Mouse (Mus musculus): ENCODE results near the gene Grip1. TPM values are rescaled to one million over a fixed set of nuclear protein-coding genes. Genes with fewer than 3 reads are reported as not detected.
A peak's percentile ranks its signal among the peaks of the same experiment; 100 is the strongest.

Grip1 gene
- total RNA-seq, 2 experiments from 2014 or later: 27.6 to 28.9 TPM

DNA sequence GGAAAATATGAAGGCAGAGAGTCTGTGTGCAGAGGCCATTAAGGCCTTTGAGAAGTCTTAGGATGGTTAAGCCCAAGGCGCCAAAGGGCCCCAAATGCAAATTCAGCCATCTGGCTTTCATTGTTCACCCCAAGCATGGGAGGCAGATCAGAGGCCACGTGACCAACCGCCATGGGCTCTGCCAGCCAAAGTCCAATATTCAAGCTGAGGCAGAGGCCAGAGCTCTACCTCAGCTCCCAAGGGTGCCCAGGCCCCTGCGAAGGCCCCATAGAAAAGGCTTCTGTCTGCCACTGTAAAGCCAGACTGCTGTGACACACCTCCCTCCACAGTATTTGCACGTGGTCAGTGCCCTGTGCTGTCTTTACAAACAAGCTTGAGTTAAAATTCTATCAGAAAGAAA lies 158.4 kb downstream of the Grip1 start:
- Histone ChIP-seq H3K4me3 (no peak overlapping the region), H3K27ac (no peak overlapping the region)
- no peak for TF ChIP-seq CTCF (conservative IDR thresholded peaks at IDR 0.05)
- DNase-seq (ENCODE audit: low spot score in 2 of 2): no peak

DNA sequence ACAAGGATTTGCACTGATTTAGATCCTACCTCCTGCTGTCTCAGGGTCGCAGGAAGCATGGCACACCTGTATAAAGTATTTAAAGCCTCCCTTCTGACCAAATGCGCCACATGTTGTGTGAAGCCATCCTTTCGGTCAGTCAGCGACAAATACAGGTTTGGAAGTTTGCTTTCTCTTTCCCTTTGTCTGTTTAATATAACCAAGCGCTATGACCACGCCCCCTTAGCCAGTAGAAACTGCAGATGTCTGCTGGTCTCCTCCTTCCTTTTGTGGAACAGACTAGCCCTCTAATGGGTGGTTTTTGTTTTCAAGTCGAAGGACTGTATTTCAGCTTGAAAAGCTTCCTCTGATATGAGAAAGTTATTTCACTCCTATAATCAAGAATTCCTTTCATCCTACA lies 161.1 kb downstream of the Grip1 start:
- DNase-seq (ENCODE audit: low spot score in 2 of 2): no peak
- TF ChIP-seq CTCF (conservative IDR thresholded peaks at IDR 0.05): no peak
- no peak overlapping the region for H3K27ac ChIP-seq
- no peak overlapping the region for H3K4me3 ChIP-seq

GRCm38 (mm10) chr10:119615240-119615885 lies 161.7 kb downstream of the Grip1 start:
- TF ChIP-seq CTCF (conservative IDR thresholded peaks at IDR 0.05): no peak
- Histone ChIP-seq H3K4me3 (no peak overlapping the region), H3K27ac (no peak overlapping the region)
- peak; percentile 6 to 12 for DNase-seq (ENCODE audit: low spot score in 2 of 2)

GRCm38 (mm10) chr10:119616078-119616477 lies 162.4 kb downstream of the Grip1 start:
- no peak overlapping the region for H3K27ac ChIP-seq
- no peak overlapping the region for H3K4me3 ChIP-seq
- no peak for TF ChIP-seq CTCF (conservative IDR thresholded peaks at IDR 0.05)
- no peak for DNase-seq (ENCODE audit: low spot score in 2 of 2)

DNA sequence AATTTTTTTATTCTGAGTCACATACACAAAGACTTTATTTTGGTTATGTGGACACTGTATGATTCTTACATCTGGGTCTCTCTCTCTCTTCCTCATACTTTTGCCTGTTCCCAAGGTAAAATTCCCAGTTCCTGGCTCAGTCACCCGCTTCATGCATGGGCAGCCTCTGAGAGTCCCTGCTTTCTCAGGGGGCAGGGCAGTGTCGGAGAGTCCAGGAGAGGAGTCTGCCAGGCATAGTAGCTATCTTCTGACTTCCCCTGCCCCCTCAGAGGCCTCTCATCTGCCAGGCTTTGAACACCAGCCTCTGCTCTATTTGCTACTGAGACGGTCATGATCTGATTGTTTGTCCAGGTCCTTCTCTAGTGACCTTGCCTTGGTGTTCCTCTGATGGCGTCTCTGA lies 175.0 kb downstream of the Grip1 start:
- DNase-seq (ENCODE audit: low spot score in 2 of 2): no peak
- Histone ChIP-seq H3K4me3 (no peak overlapping the region), H3K27ac (no peak overlapping the region)
- TF ChIP-seq CTCF (conservative IDR thresholded peaks at IDR 0.05): no peak

- no peak for TF ChIP-seq CTCF (conservative IDR thresholded peaks at IDR 0.05)
- Histone ChIP-seq H3K27ac (no peak overlapping the region), H3K4me3 (no peak overlapping the region)
- no peak for DNase-seq (ENCODE audit: low spot score in 2 of 2)
Measured at GRCm38 (mm10) chr10:119630401-119630800, 176.8 kb downstream of the Grip1 start.

GRCm38 (mm10) chr10:119631966-119632365 lies 178.3 kb downstream of the Grip1 start:
- Histone ChIP-seq H3K4me3 (no peak overlapping the region), H3K27ac (no peak overlapping the region)
- no peak for TF ChIP-seq CTCF (conservative IDR thresholded peaks at IDR 0.05)
- DNase-seq (ENCODE audit: low spot score in 2 of 2): no peak

- no peak for TF ChIP-seq CTCF (conservative IDR thresholded peaks at IDR 0.05)
- Histone ChIP-seq H3K4me3 (no peak overlapping the region), H3K27ac (no peak overlapping the region)
- no peak for DNase-seq (ENCODE audit: low spot score in 2 of 2)
Measured at GRCm38 (mm10) chr10:119634544-119634943, 180.9 kb downstream of the Grip1 start.

DNA sequence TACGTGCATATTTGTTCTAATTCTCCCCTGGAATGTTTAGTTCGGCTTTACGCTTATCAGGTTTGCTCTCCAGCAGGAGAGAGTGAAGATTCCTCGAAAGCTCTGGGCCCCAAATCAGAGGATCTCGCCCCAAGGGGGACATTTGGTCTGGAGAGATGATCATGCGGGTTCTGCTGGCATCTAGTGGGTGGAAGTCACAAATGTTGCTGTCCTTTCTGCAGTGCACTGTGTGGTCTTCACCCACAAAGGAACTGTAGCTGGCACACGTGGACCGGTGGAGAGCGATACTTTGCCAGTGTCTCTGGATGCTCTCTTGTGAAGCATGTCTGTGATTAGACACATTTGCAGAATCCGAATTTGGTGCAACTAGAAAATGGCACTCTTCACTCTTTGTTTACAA lies 186.9 kb downstream of the Grip1 start:
- peak; percentile 58 for TF ChIP-seq CTCF (conservative IDR thresholded peaks at IDR 0.05)
- peak in 1 of 2 experiments; percentile 7 for DNase-seq (ENCODE audit: low spot score in 2 of 2)
- no peak overlapping the region for H3K27ac ChIP-seq
- H3K4me3 ChIP-seq: no peak overlapping the region; the same call in 1 of the 2 replicates

DNA sequence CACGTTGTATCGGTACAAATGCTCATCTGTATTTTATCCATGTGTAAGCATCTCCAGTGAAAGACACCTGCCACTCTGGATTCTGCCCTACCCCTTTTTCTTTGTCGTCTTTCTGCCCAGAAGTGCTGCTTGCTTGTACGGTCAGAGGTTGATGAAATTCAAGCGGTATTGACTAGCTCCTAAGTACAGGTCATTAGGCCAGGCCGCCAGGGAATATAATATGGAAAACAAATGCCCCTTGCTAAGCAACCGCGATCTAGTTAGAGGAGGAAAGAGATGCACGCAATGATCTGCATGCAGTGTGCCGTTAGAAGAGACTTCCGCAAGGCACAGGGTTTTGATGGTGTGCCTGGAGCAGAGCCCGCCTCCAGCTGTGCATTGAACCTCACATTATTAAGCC lies 187.4 kb downstream of the Grip1 start:
- DNase-seq (ENCODE audit: low spot score in 2 of 2): no peak
- no peak for TF ChIP-seq CTCF (conservative IDR thresholded peaks at IDR 0.05)
- no peak overlapping the region; the same call in 1 of the 2 replicates for H3K4me3 ChIP-seq
- H3K27ac ChIP-seq: no peak overlapping the region

GRCm38 (mm10) chr10:119644289-119644688 lies 190.7 kb downstream of the Grip1 start:
- no peak overlapping the region for H3K4me3 ChIP-seq
- H3K27ac ChIP-seq: no peak overlapping the region
- no peak for DNase-seq (ENCODE audit: low spot score in 2 of 2)
- no peak for TF ChIP-seq CTCF (conservative IDR thresholded peaks at IDR 0.05)

DNA sequence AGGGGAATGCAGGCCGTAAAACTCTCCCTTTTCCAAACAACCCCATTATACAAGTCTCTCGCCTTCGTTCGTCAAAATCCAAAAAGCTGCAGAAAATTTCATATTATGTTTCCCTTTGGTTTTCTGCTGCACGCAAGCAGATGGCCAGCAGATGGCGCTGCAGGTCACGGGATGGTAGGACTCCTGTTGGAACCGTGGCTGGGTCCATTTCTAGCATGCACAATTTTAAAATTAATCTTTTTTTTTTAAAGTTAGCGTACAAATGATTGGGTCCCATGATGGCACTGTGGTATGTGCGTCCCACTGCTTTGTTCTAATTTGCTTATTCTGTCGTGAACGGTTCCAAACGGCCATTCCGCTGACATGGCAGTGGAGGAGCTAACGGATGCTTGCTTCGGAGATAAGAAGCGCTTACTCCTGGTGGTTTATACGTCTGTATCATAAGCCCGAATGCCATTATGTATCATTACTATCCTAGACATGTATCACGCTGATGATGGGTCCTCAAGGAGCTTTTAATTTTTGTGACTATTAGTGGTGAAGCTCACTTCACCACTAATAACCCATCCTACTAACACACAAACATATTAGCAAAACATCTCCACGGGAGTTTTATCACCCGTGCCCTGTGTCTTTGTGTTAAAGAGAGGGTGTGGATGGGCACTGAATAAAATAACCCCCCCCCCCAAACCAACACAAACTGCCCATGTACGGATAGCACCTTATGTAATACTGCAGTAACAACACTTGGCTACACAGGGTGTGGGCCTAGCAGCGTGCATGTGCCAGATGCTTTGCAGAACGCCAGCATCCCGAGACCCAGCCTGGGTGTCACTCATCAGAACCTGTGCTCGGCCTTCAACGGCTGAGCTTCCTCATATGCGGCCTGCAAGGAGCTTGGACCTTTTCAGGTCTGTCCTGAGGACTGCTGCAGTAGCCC lies 193.1 kb downstream of the Grip1 start:
- H3K4me3 ChIP-seq: no peak overlapping the region; the same call in 1 of the 2 replicates
- DNase-seq (ENCODE audit: low spot score in 2 of 2): peak; percentile 16 to 75
- peak; percentile 92 for TF ChIP-seq CTCF (conservative IDR thresholded peaks at IDR 0.05)
- H3K27ac ChIP-seq: no peak overlapping the region

DNA sequence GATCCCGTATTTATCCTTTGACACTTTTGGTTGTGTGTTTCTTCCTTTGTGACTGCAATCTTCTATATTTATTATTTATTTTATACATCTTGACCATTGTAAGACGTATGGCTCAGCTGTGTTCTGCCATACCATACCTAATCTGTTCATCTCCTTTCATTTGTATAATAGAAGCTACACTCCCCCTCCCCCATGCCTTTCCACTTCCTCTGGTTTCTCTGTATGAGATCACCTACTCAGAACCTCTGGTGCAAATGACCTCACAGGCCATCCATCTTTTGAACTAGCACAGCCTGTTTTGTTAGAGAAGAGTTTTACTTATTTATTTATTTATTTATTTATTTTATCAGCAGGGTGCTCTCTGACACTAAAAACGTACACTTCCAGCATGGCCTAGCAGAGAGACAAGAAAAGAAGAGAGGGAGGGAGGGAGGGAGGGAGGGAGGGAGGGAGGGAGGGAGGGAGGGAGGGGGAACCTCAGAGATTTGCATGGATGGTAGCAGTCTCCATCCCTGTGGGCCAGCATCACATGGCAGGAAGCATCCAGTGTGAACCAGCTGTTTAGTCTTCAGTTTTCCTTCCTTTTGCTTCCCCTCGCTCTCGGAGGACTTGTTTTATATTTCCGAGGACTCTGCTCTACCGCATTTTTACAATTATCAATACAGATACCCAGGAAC lies 207.2 kb downstream of the Grip1 start:
- no peak for TF ChIP-seq CTCF (conservative IDR thresholded peaks at IDR 0.05)
- no peak overlapping the region for H3K27ac ChIP-seq
- H3K4me3 ChIP-seq: no peak overlapping the region
- DNase-seq (ENCODE audit: low spot score in 2 of 2): no peak

Measured in layer of hippocampus, adult 2 months (tissue).